Mouse (Mus musculus): Measurements from ENCODE around the gene Pou2f1. TPM values are rescaled to one million over a fixed set of nuclear protein-coding genes. Genes with fewer than 3 reads are reported as not detected.

Pou2f1 gene
- polyA plus RNA-seq, 1 experiment = 19.2 TPM

DNA sequence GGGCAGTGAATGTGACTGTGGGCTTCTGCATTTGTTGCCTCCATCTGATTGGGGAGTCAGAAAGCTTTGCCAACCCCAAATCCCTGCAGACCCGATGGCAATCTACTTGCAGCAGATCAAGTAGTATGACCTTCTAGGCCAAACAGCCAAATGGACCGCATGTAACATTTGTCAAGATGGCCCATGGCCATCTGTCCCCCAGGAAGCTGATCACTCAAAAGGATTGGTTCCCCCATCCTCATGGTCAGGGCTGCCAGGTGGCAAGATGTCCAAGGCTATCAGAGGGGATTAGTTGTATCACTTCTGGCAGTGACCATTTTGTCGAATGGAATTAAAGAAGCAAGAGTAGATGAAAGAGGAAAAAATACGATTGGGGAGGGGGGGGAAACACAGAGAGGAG, 163.3 kb downstream of the Pou2f1 start:
- H3K4me1 ChIP-seq (ENCODE audit: control insufficient read depth, insufficient read depth, low read length) = peaks cover 7% of the 10 kb centered on the region
- no peaks in the 10 kb centered on the region for H3K36me3 ChIP-seq (ENCODE audit: control insufficient read depth, insufficient read depth, low read length)
- no peaks in the 10 kb centered on the region; the same call in 1 of the 2 replicates for H3K27me3 ChIP-seq (ENCODE audit: control insufficient read depth, insufficient read depth, low read length)
- no peak for TF ChIP-seq CTCF (IDR thresholded peaks at IDR 0.05; ENCODE audit: control insufficient read depth, insufficient read depth, insufficient replicate concordance, low read depth, low read length)
- no peak for TF ChIP-seq POLR2A (IDR thresholded peaks at IDR 0.05; ENCODE audit: control insufficient read depth, low read depth, low read length)
- no peak overlapping the region for H3K27ac ChIP-seq (ENCODE audit: control insufficient read depth, insufficient read depth, low read depth, low read length)
- no peak overlapping the region for H3K4me3 ChIP-seq (ENCODE audit: control insufficient read depth, low read depth, low read length)

DNA sequence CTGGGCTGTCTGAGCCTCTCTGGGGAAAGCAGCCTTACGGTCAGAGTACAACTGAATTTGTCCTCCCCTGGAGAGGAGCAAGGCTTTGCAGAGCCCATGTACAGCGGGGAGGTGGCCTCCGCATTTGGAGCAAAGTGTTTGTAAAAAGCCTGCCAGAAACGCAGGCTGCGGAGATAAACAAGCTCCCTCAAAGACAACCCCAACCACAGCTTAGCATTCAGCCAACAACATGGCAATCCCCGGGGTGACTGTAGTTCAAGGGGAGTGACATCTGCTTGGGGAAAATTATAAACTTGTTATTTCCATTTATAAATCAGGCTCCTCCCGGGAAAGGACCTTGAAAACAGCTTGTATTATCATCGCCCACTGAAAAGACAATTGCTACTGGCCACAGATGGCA, 164.9 kb downstream of the Pou2f1 start:
- peaks cover 7% of the 10 kb centered on the region for H3K4me1 ChIP-seq (ENCODE audit: control insufficient read depth, insufficient read depth, low read length)
- no peak overlapping the region for H3K4me3 ChIP-seq (ENCODE audit: control insufficient read depth, low read depth, low read length)
- H3K27ac ChIP-seq (ENCODE audit: control insufficient read depth, insufficient read depth, low read depth, low read length) = peak overlapping the region; percentile 63
- TF ChIP-seq POLR2A (IDR thresholded peaks at IDR 0.05; ENCODE audit: control insufficient read depth, low read depth, low read length) = no peak
- no peak for TF ChIP-seq CTCF (IDR thresholded peaks at IDR 0.05; ENCODE audit: control insufficient read depth, insufficient read depth, insufficient replicate concordance, low read depth, low read length)
- H3K27me3 ChIP-seq (ENCODE audit: control insufficient read depth, insufficient read depth, low read length) = no peaks in the 10 kb centered on the region
- H3K36me3 ChIP-seq (ENCODE audit: control insufficient read depth, insufficient read depth, low read length) = no peaks in the 10 kb centered on the region

- Histone ChIP-seq H3K4me3 (ENCODE audit: control insufficient read depth, low read depth, low read length) (no peak overlapping the region), H3K36me3 (ENCODE audit: control insufficient read depth, insufficient read depth, low read length) (no peaks in the 10 kb centered on the region), H3K27me3 (ENCODE audit: control insufficient read depth, insufficient read depth, low read length) (no peaks in the 10 kb centered on the region), H3K4me1 (ENCODE audit: control insufficient read depth, insufficient read depth, low read length) (peaks cover 7% of the 10 kb centered on the region), H3K27ac (ENCODE audit: control insufficient read depth, insufficient read depth, low read depth, low read length) (no peak overlapping the region)
- TF ChIP-seq POLR2A (IDR thresholded peaks at IDR 0.05; ENCODE audit: control insufficient read depth, low read depth, low read length) (no peak), CTCF (IDR thresholded peaks at IDR 0.05; ENCODE audit: control insufficient read depth, insufficient read depth, insufficient replicate concordance, low read depth, low read length) (no peak)
Observed at GRCm38 (mm10) chr1:165836461-165836860, 166.0 kb downstream of the Pou2f1 start.

DNA sequence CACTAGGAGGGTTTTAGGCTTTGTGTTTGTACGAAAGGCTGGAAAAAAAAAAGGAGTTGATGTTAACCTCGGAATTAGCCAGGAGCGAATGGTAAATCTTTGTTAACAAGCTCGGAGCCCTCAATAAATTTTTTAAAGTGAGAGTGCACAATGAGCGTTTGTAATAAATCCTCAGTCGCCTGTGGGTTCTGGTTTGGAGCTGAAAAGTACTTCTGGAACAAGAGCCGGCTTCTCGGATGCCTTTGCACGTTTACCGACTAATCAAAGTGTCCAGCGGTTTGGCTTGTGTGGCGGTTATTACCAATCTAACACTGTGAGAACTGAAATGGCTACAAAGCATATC, 167.9 kb downstream of the Pou2f1 start:
- Histone ChIP-seq H3K4me3 (ENCODE audit: control insufficient read depth, low read depth, low read length) (no peak overlapping the region), H3K4me1 (ENCODE audit: control insufficient read depth, insufficient read depth, low read length) (peaks cover 2% of the 10 kb centered on the region; the same call in 1 of the 2 replicates), H3K27ac (ENCODE audit: control insufficient read depth, insufficient read depth, low read depth, low read length) (no peak overlapping the region), H3K36me3 (ENCODE audit: control insufficient read depth, insufficient read depth, low read length) (no peaks in the 10 kb centered on the region), H3K27me3 (ENCODE audit: control insufficient read depth, insufficient read depth, low read length) (no peaks in the 10 kb centered on the region)
- TF ChIP-seq POLR2A (IDR thresholded peaks at IDR 0.05; ENCODE audit: control insufficient read depth, low read depth, low read length) (no peak), CTCF (IDR thresholded peaks at IDR 0.05; ENCODE audit: control insufficient read depth, insufficient read depth, insufficient replicate concordance, low read depth, low read length) (no peak)

DNA sequence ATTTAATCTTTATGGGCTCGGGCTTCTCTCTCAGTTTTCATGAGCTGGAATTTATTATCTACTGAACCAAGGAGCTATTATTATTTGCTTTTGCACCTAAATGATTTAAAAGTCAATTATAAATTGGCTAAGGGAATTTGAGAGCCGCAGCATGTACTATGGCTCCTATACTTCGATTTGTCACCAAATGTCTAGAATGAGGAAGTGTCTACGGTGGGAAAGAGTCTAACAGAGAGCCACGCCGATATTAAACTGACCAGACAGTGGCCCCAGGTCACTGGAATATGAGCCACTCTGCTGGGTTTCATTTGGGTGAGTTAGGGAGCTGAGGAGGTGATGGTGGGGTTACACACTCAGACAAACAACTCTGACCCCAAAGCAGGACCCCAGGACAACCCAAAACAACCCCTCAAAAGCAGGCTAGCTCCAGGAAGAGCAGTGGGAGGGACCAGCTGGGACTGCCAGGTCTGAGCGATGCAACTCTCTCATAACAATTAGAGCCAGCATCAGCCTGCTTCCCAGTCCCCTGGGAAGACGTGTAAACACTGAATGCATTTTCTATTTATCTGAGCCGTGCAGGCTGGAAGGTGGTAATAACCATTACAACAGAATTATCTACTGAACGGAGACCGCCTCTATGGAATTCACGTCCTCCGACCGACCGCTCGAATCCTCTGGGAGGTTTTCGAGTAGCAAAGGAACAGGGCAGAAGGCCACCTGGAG, 168.4 kb downstream of the Pou2f1 start:
- no peaks in the 10 kb centered on the region for H3K36me3 ChIP-seq (ENCODE audit: control insufficient read depth, insufficient read depth, low read length)
- H3K4me1 ChIP-seq (ENCODE audit: control insufficient read depth, insufficient read depth, low read length) = peaks cover 2% of the 10 kb centered on the region; the same call in 1 of the 2 replicates
- H3K4me3 ChIP-seq (ENCODE audit: control insufficient read depth, low read depth, low read length) = no peak overlapping the region
- TF ChIP-seq CTCF (IDR thresholded peaks at IDR 0.05; ENCODE audit: control insufficient read depth, insufficient read depth, insufficient replicate concordance, low read depth, low read length) = no peak
- TF ChIP-seq POLR2A (IDR thresholded peaks at IDR 0.05; ENCODE audit: control insufficient read depth, low read depth, low read length) = no peak
- no peak overlapping the region for H3K27ac ChIP-seq (ENCODE audit: control insufficient read depth, insufficient read depth, low read depth, low read length)
- no peaks in the 10 kb centered on the region for H3K27me3 ChIP-seq (ENCODE audit: control insufficient read depth, insufficient read depth, low read length)

DNA sequence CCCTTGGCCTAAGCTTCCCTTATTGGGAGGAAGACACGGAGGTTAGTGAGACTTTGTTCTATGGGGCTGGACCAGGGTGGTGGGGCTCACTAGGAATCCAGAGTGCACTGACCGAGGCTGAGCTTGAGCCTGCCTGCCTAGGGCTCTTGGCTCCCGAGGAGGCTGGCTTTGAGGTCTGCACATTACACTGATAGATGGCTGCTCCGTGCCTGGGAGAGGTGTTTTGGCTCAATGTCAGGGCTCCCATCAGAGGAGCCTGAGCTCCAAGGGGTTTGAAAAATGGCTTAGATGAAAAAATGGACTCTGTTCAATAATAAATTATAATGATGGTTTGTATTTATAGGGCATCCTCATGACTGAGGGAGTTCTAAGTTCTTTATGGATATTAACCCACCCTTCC, 169.2 kb downstream of the Pou2f1 start:
- no peak for TF ChIP-seq POLR2A (IDR thresholded peaks at IDR 0.05; ENCODE audit: control insufficient read depth, low read depth, low read length)
- no peak for TF ChIP-seq CTCF (IDR thresholded peaks at IDR 0.05; ENCODE audit: control insufficient read depth, insufficient read depth, insufficient replicate concordance, low read depth, low read length)
- Histone ChIP-seq H3K36me3 (ENCODE audit: control insufficient read depth, insufficient read depth, low read length) (no peaks in the 10 kb centered on the region), H3K4me1 (ENCODE audit: control insufficient read depth, insufficient read depth, low read length) (peaks cover 2% of the 10 kb centered on the region; the same call in 1 of the 2 replicates), H3K27ac (ENCODE audit: control insufficient read depth, insufficient read depth, low read depth, low read length) (no peak overlapping the region), H3K4me3 (ENCODE audit: control insufficient read depth, low read depth, low read length) (no peak overlapping the region), H3K27me3 (ENCODE audit: control insufficient read depth, insufficient read depth, low read length) (no peaks in the 10 kb centered on the region)

- TF ChIP-seq POLR2A (IDR thresholded peaks at IDR 0.05; ENCODE audit: control insufficient read depth, low read depth, low read length) (no peak), CTCF (IDR thresholded peaks at IDR 0.05; ENCODE audit: control insufficient read depth, insufficient read depth, insufficient replicate concordance, low read depth, low read length) (no peak)
Observed at GRCm38 (mm10) chr1:165829890-165830289, 172.6 kb downstream of the Pou2f1 start.

More at GRCm38 (mm10) chr1:165829890-165830289, 172.6 kb downstream of the Pou2f1 start:
- no peaks in the 10 kb centered on the region; the same call in 1 of the 2 replicates for H3K4me1 ChIP-seq (ENCODE audit: control insufficient read depth, insufficient read depth, low read length)
- no peaks in the 10 kb centered on the region for H3K36me3 ChIP-seq (ENCODE audit: control insufficient read depth, insufficient read depth, low read length)
- no peak overlapping the region for H3K27ac ChIP-seq (ENCODE audit: control insufficient read depth, insufficient read depth, low read depth, low read length)
- H3K4me3 ChIP-seq (ENCODE audit: control insufficient read depth, low read depth, low read length) = no peak overlapping the region
- no peaks in the 10 kb centered on the region for H3K27me3 ChIP-seq (ENCODE audit: control insufficient read depth, insufficient read depth, low read length)
